Mouse (Mus musculus): Measurements from ENCODE around the gene Kcnmb3. TPM values are rescaled to one million over a fixed set of nuclear protein-coding genes. Genes with fewer than 3 reads are reported as not detected.

Kcnmb3 gene
- total RNA-seq (2021) = under 1 TPM in 1 of 2 experiments, not detected in 1; 0.60 TPM

GRCm38 (mm10) chr3:32492097-32493090, at the start of gene Kcnmb3:
TSS of gene Kcnmb3 (minus strand) at chr3:32492231.
- intact Hi-C loops (cut with DNase I) = no loop called here

GRCm38 (mm10) chr3:32538091-32538490, 46.1 kb upstream of the Kcnmb3 start:
- intact Hi-C loops (cut with DNase I) = loop anchor here (10.0 kb wide), 1 partner anchor 177 kb away; no protein-coding TSS in a partner anchor
- no peak for DNase-seq

More at GRCm38 (mm10) chr3:32492097-32493090, at the start of gene Kcnmb3:
- no peak for DNase-seq

- DNase-seq = peak; percentile 14
- intact Hi-C loops (cut with DNase I) = loop anchor here (10.0 kb wide), 1 partner anchor 177 kb away; no protein-coding TSS in a partner anchor
Measured at GRCm38 (mm10) chr3:32537556-32537955, 45.5 kb upstream of the Kcnmb3 start.

GRCm38 (mm10) chr3:32535692-32536091, 43.7 kb upstream of the Kcnmb3 start:
- no peak for DNase-seq
- intact Hi-C loops (cut with DNase I) = loop anchor here (10.0 kb wide), 1 partner anchor 179 kb away; no protein-coding TSS in a partner anchor

- intact Hi-C loops (cut with DNase I) = loop anchor here (10.0 kb wide), 1 partner anchor 185 kb away; no protein-coding TSS in a partner anchor
- DNase-seq = no peak
Measured at GRCm38 (mm10) chr3:32530041-32530440, 38.0 kb upstream of the Kcnmb3 start.

- DNase-seq = peak; percentile 92
- intact Hi-C loops (cut with DNase I) = no loop called here
Measured at GRCm38 (mm10) chr3:32529303-32529898, 37.4 kb upstream of the Kcnmb3 start, which contains the start of gene Mfn1. TSS of gene Mfn1 (plus strand) at chr3:32529465.

- DNase-seq = no peak
- intact Hi-C loops (cut with DNase I) = no loop called here
Measured at GRCm38 (mm10) chr3:32527181-32527580, 35.1 kb upstream of the Kcnmb3 start.

- no peak for DNase-seq
- intact Hi-C loops (cut with DNase I) = no loop called here
Measured at GRCm38 (mm10) chr3:32513528-32513927, 21.5 kb upstream of the Kcnmb3 start.

GRCm38 (mm10) chr3:32512686-32513284, 20.8 kb upstream of the Kcnmb3 start:
- DNase-seq = no peak
- intact Hi-C loops (cut with DNase I) = no loop called here

- intact Hi-C loops (cut with DNase I) = no loop called here
- DNase-seq = no peak
Measured at GRCm38 (mm10) chr3:32511191-32511550, 19.1 kb upstream of the Kcnmb3 start.

GRCm38 (mm10) chr3:32510375-32511190, 18.6 kb upstream of the Kcnmb3 start:
- DNase-seq = peak; percentile 97
- intact Hi-C loops (cut with DNase I) = no loop called here

GRCm38 (mm10) chr3:32509496-32510374, 17.7 kb upstream of the Kcnmb3 start, which contains the start of gene Zfp639:
TSS of gene Zfp639 (plus strand) at chr3:32510259.
- intact Hi-C loops (cut with DNase I) = loop anchor here (2.0 to 5.0 kb wide), 2 partner anchors 175 to 722 kb away; no protein-coding TSS in a partner anchor
- DNase-seq = no peak

- intact Hi-C loops (cut with DNase I) = loop anchor here (2.0 to 5.0 kb wide), 2 partner anchors 174 to 721 kb away; no protein-coding TSS in a partner anchor
- DNase-seq = peak; percentile 59
Measured at GRCm38 (mm10) chr3:32508666-32509324, 16.8 kb upstream of the Kcnmb3 start.

GRCm38 (mm10) chr3:32506366-32507225, 14.6 kb upstream of the Kcnmb3 start:
- DNase-seq = no peak
- intact Hi-C loops (cut with DNase I) = loop anchor here (5.0 kb wide), 1 partner anchor 719 kb away; no protein-coding TSS in a partner anchor

GRCm38 (mm10) chr3:32505841-32506240, 13.8 kb upstream of the Kcnmb3 start:
- DNase-seq = no peak

GRCm38 (mm10) chr3:32500346-32500745, 8.3 kb upstream of the Kcnmb3 start:
- DNase-seq = no peak
- intact Hi-C loops (cut with DNase I) = no loop called here

More at GRCm38 (mm10) chr3:32505841-32506240, 13.8 kb upstream of the Kcnmb3 start:
- intact Hi-C loops (cut with DNase I) = loop anchor here (5.0 kb wide), 1 partner anchor 719 kb away; no protein-coding TSS in a partner anchor

- no peak for DNase-seq
- intact Hi-C loops (cut with DNase I) = no loop called here
Measured at GRCm38 (mm10) chr3:32496711-32497070, 4.7 kb upstream of the Kcnmb3 start.

Measured in left cerebral cortex, postnatal 4 days (tissue).